Mouse (Mus musculus) CH12.LX (cell line): Measurements from ENCODE around the gene Cacng8. TPM values are rescaled to one million over a fixed set of nuclear protein-coding genes. Genes with fewer than 3 reads are reported as not detected.

ENCODE experiments used
- DNase-seq: peaks from one replicate; pipeline ENCODE4 v3.0.0-alpha.2; 2013; ENCODE audit errors: extremely low read depth
- H3K27ac ChIP-seq: 2 replicates; pipeline ENCODE4 v1.5.1; 2012; ENCODE audit warnings: low read depth, mild to moderate bottlenecking, control low read depth, moderate library complexity; ENCODE audit not compliant: insufficient read depth
- H3K27me3 ChIP-seq: replicated peaks from 2 replicates; pipeline ENCODE3; 2012; ENCODE audit warnings: inconsistent platforms
- H3K36me3 ChIP-seq, 2 experiments: replicated peaks in 1 of 2; 2 replicates each; pipeline versions ENCODE3 to v1.6.1; 2012; ENCODE audit warnings: inconsistent platforms in 1 of 2, low read length in 1 of 2, mild to moderate bottlenecking in 1 of 2, mixed read lengths in 1 of 2, moderate library complexity in 1 of 2; ENCODE audit not compliant: control insufficient read depth in 1 of 2, insufficient read depth in 1 of 2
- H3K4me1 ChIP-seq, 2 experiments: 2 replicates each; pipeline ENCODE4 v1.6.1; 2012; ENCODE audit warnings: inconsistent platforms in 1 of 2, moderate library complexity in 1 of 2; ENCODE audit not compliant: insufficient read depth in 2 of 2, control insufficient read depth in 1 of 2
- H3K4me2 ChIP-seq: 2 replicates; pipeline ENCODE4 v1.6.1; 2012; ENCODE audit warnings: low read depth, mild to moderate bottlenecking, control low read depth; ENCODE audit not compliant: poor library complexity, insufficient read depth, severe bottlenecking
- H3K4me3 ChIP-seq, 3 experiments: fragments of 150-350 bp in 1 of 3; sonication (generic) in 1 of 3; replicated peaks in 1 of 3; 2 replicates each; pipeline versions ENCODE3 to v1.5.1; 2011 to 2012; ENCODE audit warnings: low read depth in 2 of 3, low read length in 2 of 3, mild to moderate bottlenecking in 2 of 3, moderate library complexity in 2 of 3, control low read depth in 1 of 3, improper control_type of control experiment in 1 of 3, inconsistent platforms in 1 of 3, mixed read lengths in 1 of 3; ENCODE audit not compliant: poor library complexity in 1 of 3
- H3K79me2 ChIP-seq: replicated peaks from 2 replicates; pipeline ENCODE4 v1.6.1; 2012; ENCODE audit warnings: mild to moderate bottlenecking, moderate library complexity; ENCODE audit not compliant: control insufficient read depth, poor library complexity, insufficient read depth, severe bottlenecking; ENCODE audit errors: extremely low read depth
- H3K9ac ChIP-seq: 2 replicates; pipeline ENCODE4 v1.6.1; 2012; ENCODE audit warnings: low read depth, mild to moderate bottlenecking, control low read depth, moderate library complexity; ENCODE audit not compliant: insufficient read depth
- H3K9me3 ChIP-seq: replicated peaks from 2 replicates; pipeline ENCODE3; 2012; ENCODE audit warnings: low read length, inconsistent platforms, mixed read lengths
- CHD1 ChIP-seq: IDR thresholded peaks from 2 replicates; pipeline ENCODE4 v1.6.1; 2012; ENCODE audit warnings: low read depth, low read length, improper control_type of control experiment, inconsistent platforms
- ETS1 ChIP-seq: conservative IDR thresholded peaks from 2 replicates; pipeline ENCODE4 v1.6.1; 2012; ENCODE audit warnings: low read depth, mild to moderate bottlenecking, inconsistent platforms, low read length, improper control_type of control experiment, moderate library complexity
- HCFC1 ChIP-seq: IDR thresholded peaks from 2 replicates; pipeline ENCODE4 v1.6.1; 2012; ENCODE audit warnings: low read depth, mild to moderate bottlenecking, inconsistent platforms, low read length, improper control_type of control experiment
- IRF4 ChIP-seq: IDR thresholded peaks from 2 replicates; pipeline ENCODE4 v1.6.1; 2014; ENCODE audit warnings: low read depth, mild to moderate bottlenecking, inconsistent platforms, low read length, improper control_type of control experiment
- JUN ChIP-seq: IDR thresholded peaks from 2 replicates; pipeline ENCODE4 v1.6.1; 2011; ENCODE audit warnings: low read depth, mild to moderate bottlenecking, low read length, improper control_type of control experiment, moderate library complexity; ENCODE audit not compliant: insufficient read depth
- MAFK ChIP-seq: IDR thresholded peaks from 2 replicates; pipeline ENCODE4 v1.6.1; 2011; ENCODE audit warnings: low read length, improper control_type of control experiment; ENCODE audit not compliant: insufficient replicate concordance
- MAZ ChIP-seq: IDR thresholded peaks from 2 replicates; pipeline ENCODE4 v1.6.1; 2012; ENCODE audit warnings: low read depth, mild to moderate bottlenecking, inconsistent platforms, low read length, improper control_type of control experiment, moderate library complexity
- MEF2A ChIP-seq: IDR thresholded peaks from 2 replicates; pipeline ENCODE4 v1.6.1; 2014; ENCODE audit warnings: low read depth, mild to moderate bottlenecking, inconsistent platforms, low read length, improper control_type of control experiment, borderline replicate concordance
- MXI1 ChIP-seq: IDR thresholded peaks from 2 replicates; pipeline ENCODE4 v1.6.1; 2011; ENCODE audit warnings: mild to moderate bottlenecking, low read depth, low read length, improper control_type of control experiment
- MYC ChIP-seq: IDR thresholded peaks from 2 replicates; pipeline ENCODE4 v1.6.1; 2011; ENCODE audit warnings: low read depth, mild to moderate bottlenecking, improper control_type of control experiment, low read length
- NRF1 ChIP-seq: IDR thresholded peaks from 2 replicates; pipeline ENCODE4 v1.6.1; 2014; ENCODE audit warnings: low read depth, mild to moderate bottlenecking, inconsistent platforms, low read length, improper control_type of control experiment, moderate library complexity
- PAX5 ChIP-seq: IDR thresholded peaks from 2 replicates; pipeline ENCODE4 v1.6.1; 2012; ENCODE audit warnings: low read length, inconsistent platforms, mixed read lengths
- POLR2AphosphoS2 ChIP-seq: IDR thresholded peaks from 2 replicates; pipeline ENCODE4 v1.6.1; 2011; ENCODE audit warnings: low read depth, low read length, improper control_type of control experiment
- RAD21 ChIP-seq: IDR thresholded peaks from 2 replicates; pipeline ENCODE4 v1.6.1; 2011; ENCODE audit warnings: low read depth, mild to moderate bottlenecking, low read length, improper control_type of control experiment, moderate library complexity
- RCOR1 ChIP-seq: conservative IDR thresholded peaks from 2 replicates; pipeline ENCODE4 v1.6.1; 2012; ENCODE audit warnings: low read depth, mild to moderate bottlenecking, inconsistent platforms, low read length, improper control_type of control experiment
- SMC3 ChIP-seq: IDR thresholded peaks from 2 replicates; pipeline ENCODE4 v1.6.1; 2011; ENCODE audit warnings: low read depth, low read length, improper control_type of control experiment
- TBP ChIP-seq: conservative IDR thresholded peaks from 2 replicates; pipeline ENCODE4 v1.6.1; 2011; ENCODE audit warnings: low read depth, low read length, improper control_type of control experiment
- UBTF ChIP-seq: IDR thresholded peaks from 2 replicates; pipeline ENCODE4 v1.6.1; 2012; ENCODE audit warnings: low read depth, mild to moderate bottlenecking, inconsistent platforms, low read length, improper control_type of control experiment, moderate library complexity
- USF1 ChIP-seq: IDR thresholded peaks from 2 replicates; pipeline ENCODE4 v1.6.1; 2014; ENCODE audit warnings: low read depth, mild to moderate bottlenecking, inconsistent platforms, low read length, improper control_type of control experiment
- dilution Hi-C: fragments of 300-500 bp; cut with MboI; formaldehyde crosslinking; loops from 2 replicates; pipeline ENCODE4 v1.14.3; 2020; ENCODE audit warnings: low sequenced_read_pairs; ENCODE audit not compliant: extremely low pct_unique_long_range_greater_than_20kb, extremely low pct_ligation_motif_present
- in situ Hi-C: fragments of 300-500 bp; cut with MboI; formaldehyde crosslinking; loops from 3 replicates; pipeline ENCODE4 v1.14.3; 2019; ENCODE audit warnings: low sequenced_read_pairs, low pct_ligation_motif_present, low pct_unique_long_range_greater_than_20kb, mixed read lengths
- polyA plus RNA-seq: library from polyadenylated mRNA; unstranded; fragments of >175 nt; gene quantifications from 2 replicates; pipeline ENCODE4 v1.2.1, GENCODE M21; 2012; ENCODE audit warnings: low read depth; ENCODE audit not compliant: insufficient read length
- total RNA-seq, 2 experiments: library from RNA; depleted of rRNA; stranded (reverse); fragments of 300-350 nt in 1 of 2; fragments of >200 nt in 1 of 2; gene quantifications; 2 replicates each; pipeline ENCODE4 v1.2.3; 2012 to 2014

Cacng8 gene
- total and polyA plus RNA-seq, 3 experiments = 0.43 to 1.2 (median 0.51) TPM

GRCm38 (mm10) chr7:3420466-3420865, 30.0 kb downstream of the Cacng8 start:
- H3K9me3 ChIP-seq = no peaks in the 10 kb centered on the region
- H3K79me2 ChIP-seq = no peaks in the 10 kb centered on the region
- no peak for DNase-seq
- in situ Hi-C loops (no loop called here), dilution Hi-C loops (no loop called here)
- H3K27ac ChIP-seq = no peak overlapping the region
- H3K9ac ChIP-seq = no peak overlapping the region
- H3K27me3 ChIP-seq = no peaks in the 10 kb centered on the region
- peaks cover 0 to 6% of the 10 kb centered on the region in 2 experiments for H3K36me3 ChIP-seq
- TF ChIP-seq HCFC1 (no peak), MYC (no peak), JUN (no peak), RCOR1 (no peak), IRF4 (no peak), NRF1 (no peak), TBP (no peak), MXI1 (no peak)
- H3K4me1 ChIP-seq = peaks cover 0 to 4% of the 10 kb centered on the region in 2 experiments; a peak in 1 of 4 replicates
- H3K4me2 ChIP-seq = no peak overlapping the region
- no peak overlapping the region for H3K4me3 ChIP-seq

- TF ChIP-seq UBTF (no peak), MAZ (no peak), MAFK (no peak), PAX5 (no peak), MEF2A (no peak), RAD21 (no peak), CHD1 (no peak), POLR2AphosphoS2 (no peak), USF1 (no peak), ETS1 (no peak), MXI1 (no peak), IRF4 (no peak), SMC3 (no peak)
- no peaks in the 10 kb centered on the region for H3K27me3 ChIP-seq
- in situ Hi-C loops (no loop called here), dilution Hi-C loops (no loop called here)
- no peaks in the 10 kb centered on the region for H3K9me3 ChIP-seq
- no peak overlapping the region for H3K9ac ChIP-seq
- no peak for DNase-seq
- peaks cover 0 to 4% of the 10 kb centered on the region in 2 experiments; a peak in 1 of 4 replicates for H3K4me1 ChIP-seq
- H3K4me2 ChIP-seq = 0 out of 2 replicates have a peak overlapping the region, but pooled peaks have one; percentile 42
- H3K4me3 ChIP-seq = no peak overlapping the region
- H3K36me3 ChIP-seq = no peaks in the 10 kb centered on the region
- no peaks in the 10 kb centered on the region for H3K79me2 ChIP-seq
- H3K27ac ChIP-seq = no peak overlapping the region
Measured at GRCm38 (mm10) chr7:3421297-3421696, 30.8 kb downstream of the Cacng8 start.
